Mouse (Mus musculus) adrenal gland (tissue): Measurements from ENCODE around the gene Gna12.

Experiments
- intact Hi-C: fragments of 180-260 bp; cut with DNase I; formaldehyde crosslinking; loops from one replicate; pipeline ENCODE4 v1.15.1; 2025

The Gna12 gene

GRCm38 (mm10) chr5:140799190-140799589, 31.0 kb downstream of the Gna12 start:
- intact Hi-C loops = no loop called here

- intact Hi-C loops = no loop called here
Observed at GRCm38 (mm10) chr5:140798775-140799174, 31.5 kb downstream of the Gna12 start.

GRCm38 (mm10) chr5:140798158-140798557, 32.1 kb downstream of the Gna12 start:
- intact Hi-C loops = no loop called here

GRCm38 (mm10) chr5:140796051-140796450, 34.2 kb downstream of the Gna12 start:
- intact Hi-C loops = no loop called here

GRCm38 (mm10) chr5:140795176-140795575, 35.1 kb downstream of the Gna12 start:
- intact Hi-C loops = no loop called here

- intact Hi-C loops = no loop called here
Observed at GRCm38 (mm10) chr5:140794753-140795152, 35.5 kb downstream of the Gna12 start.

- intact Hi-C loops = no loop called here
Observed at GRCm38 (mm10) chr5:140792233-140792632, 38.0 kb downstream of the Gna12 start.

GRCm38 (mm10) chr5:140790937-140791877, 39.0 kb downstream of the Gna12 start:
- intact Hi-C loops = no loop called here

- intact Hi-C loops = no loop called here
Observed at GRCm38 (mm10) chr5:140790392-140790791, 39.8 kb downstream of the Gna12 start.

GRCm38 (mm10) chr5:140789561-140789960, 40.7 kb downstream of the Gna12 start:
- intact Hi-C loops = loop anchor here (5.0 kb wide), 1 partner anchor 33 kb away; no protein-coding TSS in a partner anchor

GRCm38 (mm10) chr5:140785240-140785872, 44.9 kb downstream of the Gna12 start:
- intact Hi-C loops = loop anchor here (5.0 kb wide), 1 partner anchor 37 kb away; no protein-coding TSS in a partner anchor

- intact Hi-C loops = no loop called here
Observed at GRCm38 (mm10) chr5:140784288-140784687, 45.9 kb downstream of the Gna12 start.

- intact Hi-C loops = no loop called here
Observed at GRCm38 (mm10) chr5:140783577-140783976, 46.7 kb downstream of the Gna12 start.

- intact Hi-C loops = no loop called here
Observed at GRCm38 (mm10) chr5:140781886-140782572, 48.2 kb downstream of the Gna12 start.

- intact Hi-C loops = no loop called here
Observed at GRCm38 (mm10) chr5:140781122-140781521, 49.1 kb downstream of the Gna12 start.

- intact Hi-C loops = no loop called here
Observed at GRCm38 (mm10) chr5:140776968-140777367, 53.3 kb downstream of the Gna12 start.

GRCm38 (mm10) chr5:140775111-140775510, 55.1 kb downstream of the Gna12 start:
- intact Hi-C loops = no loop called here

- intact Hi-C loops = no loop called here
Observed at GRCm38 (mm10) chr5:140772158-140772557, 58.1 kb downstream of the Gna12 start.

- intact Hi-C loops = no loop called here
Observed at GRCm38 (mm10) chr5:140771612-140772011, 58.6 kb downstream of the Gna12 start.

GRCm38 (mm10) chr5:140768333-140768732, 61.9 kb downstream of the Gna12 start:
- intact Hi-C loops = loop anchor here (5.0 kb wide), 1 partner anchor 59 kb away; no protein-coding TSS in a partner anchor

- intact Hi-C loops = loop anchor here (5.0 kb wide), 1 partner anchor 60 kb away; no protein-coding TSS in a partner anchor
Observed at GRCm38 (mm10) chr5:140767704-140768141, 62.5 kb downstream of the Gna12 start.
